Mouse (Mus musculus): ENCODE measurements around the gene Trap1. TPM values are rescaled to one million over a fixed set of nuclear protein-coding genes. Genes with fewer than 3 reads are reported as not detected.

The Trap1 gene
- 63.3 and 78.2 TPM in 2 replicates for polyA plus RNA-seq (2012; rRNA removed)

DNA sequence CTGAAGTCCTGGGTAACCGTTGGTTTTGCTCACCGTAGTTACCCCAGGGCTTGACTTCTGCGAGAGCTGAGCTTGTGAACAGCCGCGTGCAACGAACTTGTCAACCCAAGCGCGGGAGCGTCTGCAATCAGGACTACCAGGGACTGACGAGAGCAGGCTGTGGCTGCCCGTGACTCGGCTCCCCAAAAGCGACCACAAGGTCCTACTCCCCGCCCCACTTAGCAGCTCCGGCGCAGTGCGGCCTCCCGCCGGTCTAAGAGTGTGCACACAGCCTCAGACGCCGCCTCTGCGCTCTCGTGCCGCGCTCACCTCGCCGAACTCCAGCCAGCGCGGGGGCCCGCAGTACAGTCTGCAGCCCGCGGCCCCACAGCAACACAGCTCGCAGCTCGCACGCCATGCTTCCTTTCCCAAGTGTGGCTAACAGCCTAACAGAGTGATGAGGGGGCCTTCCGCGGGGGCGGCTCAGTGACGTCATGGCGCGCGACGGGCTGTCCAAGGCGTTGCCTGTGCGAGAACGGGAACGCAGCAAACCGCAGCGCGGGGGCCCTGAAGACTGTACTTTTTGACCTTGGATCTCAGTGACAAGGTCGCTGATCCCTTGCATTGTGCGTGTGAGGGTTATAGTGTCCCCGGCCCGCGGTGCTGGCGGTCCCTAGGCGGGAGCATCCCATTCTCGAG, at the start of gene Trap1:
Gene Trap1 (minus strand): TSS at position 444 of the 678 bp plus-strand sequence.

DNA sequence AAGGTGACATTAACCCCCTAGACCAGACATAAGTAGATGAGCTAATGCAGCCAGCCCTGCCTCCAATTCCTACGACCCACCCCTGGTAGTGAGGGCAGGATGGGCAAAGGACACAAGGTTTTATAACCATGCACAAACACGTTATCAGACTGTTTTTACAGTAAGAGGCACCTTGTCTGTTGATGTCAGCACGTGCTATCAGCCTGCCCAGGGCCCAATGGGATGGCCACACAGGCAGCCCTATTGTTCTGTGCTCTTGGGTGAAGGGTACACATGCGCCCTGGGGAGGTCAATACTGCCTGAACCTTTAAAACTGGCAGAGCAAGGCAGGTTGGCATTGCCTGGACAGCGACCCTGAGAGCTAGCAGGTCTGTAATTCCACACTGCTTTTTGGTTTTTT, 40.8 kb downstream of the Trap1 start, which contains the start of gene Dnase1:
Gene Dnase1 (plus strand): TSS at position 136 of the 400 bp plus-strand sequence.

GRCm38 (mm10) chr16:4003489-4004398, 73.9 kb downstream of the Trap1 start, which contains the start of gene Slx4:
TSS of gene Slx4 (minus strand) at chr16:4003770.

Other genes starting within 250 kb of the Trap1 start
- not detected in 2 replicates for gene Olfr15, start 246.9 kb downstream of the Trap1 start, polyA plus RNA-seq (2012; rRNA removed)
- gene Zfp174, start 230.6 kb downstream of the Trap1 start, polyA plus RNA-seq (2012; rRNA removed), result 0.79 and 0.84 TPM in 2 replicates
- gene Naa60, start 205.5 kb downstream of the Trap1 start, polyA plus RNA-seq (2012; rRNA removed), result 53.7 and 64.5 TPM in 2 replicates
- gene Zfp597, start 193.3 kb downstream of the Trap1 start, polyA plus RNA-seq (2012; rRNA removed), result 1.6 and 1.9 TPM in 2 replicates
- gene Gm20695, start 193.2 kb downstream of the Trap1 start, polyA plus RNA-seq (2012; rRNA removed), result not detected in 2 replicates
- 9.4 and 11.5 TPM in 2 replicates for gene 1700037C18Rik, start 169.1 kb downstream of the Trap1 start, polyA plus RNA-seq (2012; rRNA removed)
- 3.0 and 4.4 TPM in 2 replicates for gene Cluap1, start 169.0 kb downstream of the Trap1 start, polyA plus RNA-seq (2012; rRNA removed)
- 2.4 and 2.5 TPM in 2 replicates for gene Nlrc3, start 101.2 kb downstream of the Trap1 start, polyA plus RNA-seq (2012; rRNA removed)
- gene Slx4, start 74.1 kb downstream of the Trap1 start, polyA plus RNA-seq (2012; rRNA removed), result 11.6 and 13.4 TPM in 2 replicates
- not detected in 2 replicates for gene Dnase1, start 40.9 kb downstream of the Trap1 start, polyA plus RNA-seq (2012; rRNA removed)
- gene Crebbp, start 136.2 kb upstream of the Trap1 start, polyA plus RNA-seq (2012; rRNA removed), result 22.7 and 29.4 TPM in 2 replicates

Measured in colon, adult 2 months (tissue).